Mouse (Mus musculus) mouse embryonic stem cell (cell line): ENCODE data around the gene Tnpo3.
"Not testable (repeated sequence)": the region's sequence is repeated elsewhere in the genome, so short reads cannot be mapped to it uniquely, and the experiment has no call there.

ENCODE experiments used
- in situ Hi-C, 2 experiments: fragments of 300-500 bp; cut with MboI; formaldehyde crosslinking; loops; 1 replicate in 1 of 2; 3 replicates in 1 of 2; pipeline ENCODE4 v1.14.3; 2019 to 2020; ENCODE audit warnings: low sequenced_read_pairs in 2 of 2, low pct_unique_long_range_greater_than_20kb in 1 of 2, mixed read lengths in 1 of 2; ENCODE audit not compliant: unreplicated experiment in 1 of 2

Tnpo3 gene

GRCm38 (mm10) chr6:29623857-29624256 is 14.2 kb upstream of the Tnpo3 start:
- in situ Hi-C loops: no loop called here

GRCm38 (mm10) chr6:29622273-29622672 is 12.6 kb upstream of the Tnpo3 start:
- in situ Hi-C loops: no loop called here

GRCm38 (mm10) chr6:29620840-29621543 is 11.3 kb upstream of the Tnpo3 start:
- in situ Hi-C loops: no loop called here

GRCm38 (mm10) chr6:29620176-29620575 is 10.5 kb upstream of the Tnpo3 start:
- in situ Hi-C loops: no loop called here

- in situ Hi-C loops: not testable (repeated sequence)
Observed at GRCm38 (mm10) chr6:29610020-29610640, 443 bp upstream of the Tnpo3 start.

GRCm38 (mm10) chr6:29600188-29600587 is 9.5 kb downstream of the Tnpo3 start:
- in situ Hi-C loops: no loop called here

GRCm38 (mm10) chr6:29595656-29596055 is 14.0 kb downstream of the Tnpo3 start:
- in situ Hi-C loops: no loop called here

- in situ Hi-C loops: no loop called here
Observed at GRCm38 (mm10) chr6:29581202-29581601, 28.5 kb downstream of the Tnpo3 start.

GRCm38 (mm10) chr6:29580770-29581169 is 28.9 kb downstream of the Tnpo3 start:
- in situ Hi-C loops: no loop called here

- in situ Hi-C loops: not testable (repeated sequence)
Observed at GRCm38 (mm10) chr6:29576388-29576787, 33.3 kb downstream of the Tnpo3 start.

- in situ Hi-C loops: loop anchor here in 1 of 2 experiments (25.0 kb wide), 1 partner anchor 930 kb away; no protein-coding TSS in a partner anchor
Observed at GRCm38 (mm10) chr6:29557112-29557511, 52.6 kb downstream of the Tnpo3 start.

GRCm38 (mm10) chr6:29552526-29552925 is 57.2 kb downstream of the Tnpo3 start:
- in situ Hi-C loops: loop anchor here in 1 of 2 experiments (25.0 kb wide), 1 partner anchor 935 kb away; no protein-coding TSS in a partner anchor

GRCm38 (mm10) chr6:29548086-29548485 is 61.6 kb downstream of the Tnpo3 start:
- in situ Hi-C loops: no loop called here

- in situ Hi-C loops: no loop called here
Observed at GRCm38 (mm10) chr6:29547582-29547981, 62.1 kb downstream of the Tnpo3 start.

GRCm38 (mm10) chr6:29545611-29546010 is 64.1 kb downstream of the Tnpo3 start:
- in situ Hi-C loops: no loop called here

GRCm38 (mm10) chr6:29540956-29541355 is 68.7 kb downstream of the Tnpo3 start:
- in situ Hi-C loops: no loop called here

GRCm38 (mm10) chr6:29540223-29540622 is 69.5 kb downstream of the Tnpo3 start:
- in situ Hi-C loops: no loop called here

GRCm38 (mm10) chr6:29539502-29539901 is 70.2 kb downstream of the Tnpo3 start:
- in situ Hi-C loops: no loop called here

GRCm38 (mm10) chr6:29537221-29537620 is 72.5 kb downstream of the Tnpo3 start:
- in situ Hi-C loops: no loop called here

- in situ Hi-C loops: no loop called here
Observed at GRCm38 (mm10) chr6:29536651-29537193, 73.0 kb downstream of the Tnpo3 start.
